ENCODE assay signal across 25 mouse cellular contexts in genomic region chr19:6009137-6009536, GRCm38 (mm10). TPM values are rescaled to one million over a fixed set of nuclear protein-coding genes. Genes with fewer than 3 reads are reported as not detected.
DNase-seq lines count a peak whose midpoint lies in the region; TF ChIP-seq lines count a peak whose summit lies in the region.
"Had no signal": no experiment of that assay in that cellular context is flagged by ENCODE, and none has a peak within 500 bp of the region (broad histone marks: within the 10 kb centered on the region; RNA-seq: fewer than 3 reads in every experiment).

No protein-coding gene starts in this region.

- H3K36me3 ChIP-seq in ES-Bruce4 (ENCODE audit: control insufficient read depth, insufficient read depth, low read length, poor library complexity, severe bottlenecking): no peaks in the 10 kb centered on the region
- no peaks in the 10 kb centered on the region for H3K36me3 ChIP-seq in ES-E14 (ENCODE audit: control insufficient read depth, insufficient read depth, low read length, poor library complexity, severe bottlenecking)
- H3K36me3 ChIP-seq: embryonic facial prominence, embryonic 10.5 days; embryonic facial prominence, embryonic 12.5 days; forebrain, embryonic 15.5 days had no signal

- TF ChIP-seq CTCF in ES-Bruce4 (IDR thresholded peaks at IDR 0.05; ENCODE audit: low read depth, low read length): no peak

- 0 out of 2 replicates have a peak overlapping the region, but pooled peaks have one; percentile 5 for H3K4me3 ChIP-seq in ES-Bruce4 (ENCODE audit: low read depth, low read length)
- peak overlapping the region; percentile 16 to 31; a peak in 3 of 4 replicates for H3K4me3 ChIP-seq in ES-E14 (ENCODE audit: insufficient read depth in 1 of 2, low read depth in 1 of 2, low read length in 2 of 2, poor library complexity in 1 of 2, severe bottlenecking in 1 of 2)
- H3K4me3 ChIP-seq: embryonic facial prominence, embryonic 10.5 days; embryonic facial prominence, embryonic 12.5 days; forebrain, embryonic 13.5 days; forebrain, embryonic 15.5 days had no signal

- TF ChIP-seq POLR2A in ES-Bruce4 (IDR thresholded peaks at IDR 0.05; ENCODE audit: insufficient read depth, low read length): no peak

- H3K9ac ChIP-seq in ES-Bruce4 (ENCODE audit: low read depth, poor library complexity, severe bottlenecking) (no peak overlapping the region), ES-E14 (ENCODE audit: insufficient read depth, low read depth, low read length, poor library complexity, severe bottlenecking) (no peak overlapping the region)
- H3K9ac ChIP-seq: embryonic facial prominence, embryonic 12.5 days; forebrain, embryonic 13.5 days; forebrain, embryonic 15.5 days; forebrain, postnatal 0 days had no signal

- H3K4me1 ChIP-seq in ES-Bruce4 (ENCODE audit: control insufficient read depth, insufficient read depth, low read length): peaks cover 2% of the 10 kb centered on the region
- H3K4me1 ChIP-seq in ES-E14 (ENCODE audit: control insufficient read depth in 2 of 2, insufficient read depth in 2 of 2, low read length in 2 of 2, poor library complexity in 1 of 2): peaks cover 5 to 23% of the 10 kb centered on the region in 2 experiments
- H3K4me1 ChIP-seq: embryonic facial prominence, embryonic 12.5 days; forebrain, embryonic 13.5 days; forebrain, embryonic 15.5 days had no signal

- H3K27ac ChIP-seq in ES-Bruce4 (ENCODE audit: insufficient read depth, low read length): peak overlapping the region; percentile 38
- H3K27ac ChIP-seq in ES-E14 (ENCODE audit: insufficient read depth, low read depth, low read length, poor library complexity, severe bottlenecking): no peak overlapping the region
- H3K27ac ChIP-seq: embryonic facial prominence, embryonic 10.5 days; embryonic facial prominence, embryonic 12.5 days; forebrain, embryonic 13.5 days; forebrain, embryonic 15.5 days had no signal

- no peaks in the 10 kb centered on the region for H3K27me3 ChIP-seq in ES-Bruce4 (ENCODE audit: control insufficient read depth, insufficient read depth, low read length, poor library complexity, severe bottlenecking)

- in situ Hi-C loops in ES-E14 (cut with MboI; ENCODE audit: low sequenced_read_pairs in 2 of 2, unreplicated experiment in 2 of 2): no loop called here

- TF ChIP-seq EP300 in ES-Bruce4 (IDR thresholded peaks at IDR 0.05; ENCODE audit: insufficient read depth, low read depth, low read length): no peak

- no peaks in the 10 kb centered on the region for H3K9me3 ChIP-seq in ES-Bruce4 (replicated peaks; ENCODE audit: control insufficient read depth, insufficient read depth, low read length, poor library complexity, severe bottlenecking)
- no peaks in the 10 kb centered on the region for H3K9me3 ChIP-seq in ES-E14 (ENCODE audit: control insufficient read depth, insufficient read depth, low read depth, low read length)
- H3K9me3 ChIP-seq: embryonic facial prominence, embryonic 10.5 days; embryonic facial prominence, embryonic 12.5 days; forebrain, embryonic 13.5 days; forebrain, embryonic 15.5 days had no signal

- DNase-seq in ES-E14 (ENCODE audit: low read depth, low spot score): no peak
- no peak for DNase-seq in urinary bladder, adult 18-20 months (ENCODE audit: low spot score in 2 of 2)
- no peak for DNase-seq in spleen, postnatal 4 days (ENCODE audit: low spot score in 2 of 2)
- no peak for DNase-seq in layer of hippocampus, adult 9-11 months
- DNase-seq: adrenal gland, adult 8-10 months; adrenal gland, postnatal 14 days; adrenal gland, postnatal 36 days; cerebellum, adult 11-12 months; cerebellum, adult 2 months; cerebellum, adult 9-10 months; cerebellum, postnatal 10 days; cerebellum, postnatal 25 days; forebrain, postnatal 0 days had no signal

TF ChIP-seq in ES-E14, 5 proteins besides CTCF, POLR2A, EP300 and RAD21:
- no peak for TF ChIP-seq ZC3H11A (IDR thresholded peaks at IDR 0.05; ENCODE audit: borderline replicate concordance, low read depth, low read length)
- no peak for TF ChIP-seq ZNF384 (IDR thresholded peaks at IDR 0.05; ENCODE audit: low read depth, low read length)
- no peak for TF ChIP-seq MAFK (IDR thresholded peaks at IDR 0.05; ENCODE audit: insufficient read depth, low read depth, low read length)
- TF ChIP-seq HCFC1 (IDR thresholded peaks at IDR 0.05; ENCODE audit: borderline replicate concordance, insufficient read depth, low read length): no peak
- no peak for TF ChIP-seq CHD2 (IDR thresholded peaks at IDR 0.05; ENCODE audit: low read depth, low read length)
TF ChIP-seq in ES-E14: peak in this region for 0.

RNA-seq across cellular contexts. Expression of gene Capn1, which starts 6.6 kb away (rescaled TPM):
- polyA plus RNA-seq in ES-Bruce4 (2011; ENCODE audit: insufficient read depth, insufficient read length, low read depth, missing spikeins): 21.8 and 25.2 TPM in 2 replicates
- total RNA-seq in ES-E14 (2012; rRNA removed): 19.3 and 20.4 TPM in 2 replicates

RNA-seq across cellular contexts. Expression of gene Slc22a20, which starts 23.2 kb away (rescaled TPM):
- not detected in 2 replicates for polyA plus RNA-seq in ES-Bruce4 (2011; ENCODE audit: insufficient read depth, insufficient read length, low read depth, missing spikeins)
- 0.54 and 1.4 TPM in 2 replicates for total RNA-seq in ES-E14 (2012; rRNA removed)
- total RNA-seq: adrenal gland, adult 18-20 months; adrenal gland, adult 8-10 months; adrenal gland, postnatal 14 days; adrenal gland, postnatal 36 days; forebrain, postnatal 0 days; MEL had no signal
- polyA plus RNA-seq: activated CD4-positive, CD25-positive, alpha-beta regulatory T cell, adult 4 months; C2C12; cerebellum, adult 2 months; cortical plate, adult 2 months; embryonic facial prominence, embryonic 10.5 days; embryonic facial prominence, embryonic 12.5 days; embryonic facial prominence, embryonic 14.5 days; forebrain, embryonic 11.5 days; forebrain, embryonic 13.5 days; forebrain, embryonic 15.5 days; forebrain, postnatal 0 days had no signal

RNA-seq across cellular contexts. Expression of gene Syvn1, which starts 37.2 kb away (rescaled TPM):
- 16.4 and 18.6 TPM in 2 replicates for polyA plus RNA-seq in ES-Bruce4 (2011; ENCODE audit: insufficient read depth, insufficient read length, low read depth, missing spikeins)
- total RNA-seq in ES-E14 (2012; rRNA removed): 29.6 and 41.4 TPM in 2 replicates

RNA-seq across cellular contexts. Expression of gene Pola2, which starts 45.1 kb away (rescaled TPM):
- 95.9 and 97.3 TPM in 2 replicates for polyA plus RNA-seq in ES-Bruce4 (2011; ENCODE audit: insufficient read depth, insufficient read length, low read depth, missing spikeins)
- total RNA-seq in ES-E14 (2012; rRNA removed): 69.7 and 80.5 TPM in 2 replicates

RNA-seq across cellular contexts. Expression of gene Mrpl49, which starts 48.4 kb away (rescaled TPM):
- polyA plus RNA-seq in ES-Bruce4 (2011; ENCODE audit: insufficient read depth, insufficient read length, low read depth, missing spikeins): 44.9 and 65.1 TPM in 2 replicates
- total RNA-seq in ES-E14 (2012; rRNA removed): 55.9 and 62.7 TPM in 2 replicates
